Mouse (Mus musculus): ENCODE data around the gene Slc2a8. TPM values are rescaled to one million over a fixed set of nuclear protein-coding genes. Genes with fewer than 3 reads are reported as not detected.
A peak's percentile ranks its signal among the peaks of the same experiment; 100 is the strongest.

Gene Slc2a8
- total RNA-seq, 1 experiment from 2014 or later, result 5.0 TPM

GRCm38 (mm10) chr2:32961192-32961995 lies 20.5 kb downstream of the Slc2a8 start, which contains the start of the genes Rpl12 and Lrsam1:
Gene Rpl12 (plus strand): TSS chr2:32961559.
Gene Lrsam1 (minus strand): TSS chr2:32961614.
- ATAC-seq (replicated peaks in 1 of 2; ENCODE audit: insufficient read depth in 1 of 2, low FRiP score in 2 of 2, low TSS enrichment in 1 of 2, low read depth in 1 of 2, poor library complexity in 2 of 2, severe bottlenecking in 2 of 2), result peak; percentile 84 to 89

GRCm38 (mm10) chr2:32960273-32960672 lies 21.6 kb downstream of the Slc2a8 start:
- ATAC-seq (replicated peaks in 1 of 2; ENCODE audit: insufficient read depth in 1 of 2, low FRiP score in 2 of 2, low TSS enrichment in 1 of 2, low read depth in 1 of 2, poor library complexity in 2 of 2, severe bottlenecking in 2 of 2), result peak in 1 of 2 experiments; percentile 29; a peak in 1 of 4 replicates

GRCm38 (mm10) chr2:32957344-32957743 lies 24.5 kb downstream of the Slc2a8 start:
- no peak for ATAC-seq (replicated peaks in 1 of 2; ENCODE audit: insufficient read depth in 1 of 2, low FRiP score in 2 of 2, low TSS enrichment in 1 of 2, low read depth in 1 of 2, poor library complexity in 2 of 2, severe bottlenecking in 2 of 2)

GRCm38 (mm10) chr2:32954581-32954980 lies 27.3 kb downstream of the Slc2a8 start:
- no peak for ATAC-seq (replicated peaks in 1 of 2; ENCODE audit: insufficient read depth in 1 of 2, low FRiP score in 2 of 2, low TSS enrichment in 1 of 2, low read depth in 1 of 2, poor library complexity in 2 of 2, severe bottlenecking in 2 of 2)

- no peak for ATAC-seq (replicated peaks in 1 of 2; ENCODE audit: insufficient read depth in 1 of 2, low FRiP score in 2 of 2, low TSS enrichment in 1 of 2, low read depth in 1 of 2, poor library complexity in 2 of 2, severe bottlenecking in 2 of 2)
Observed at GRCm38 (mm10) chr2:32947454-32947853, 34.4 kb downstream of the Slc2a8 start.

GRCm38 (mm10) chr2:32940483-32940882 lies 41.4 kb downstream of the Slc2a8 start:
- ATAC-seq (replicated peaks in 1 of 2; ENCODE audit: insufficient read depth in 1 of 2, low FRiP score in 2 of 2, low TSS enrichment in 1 of 2, low read depth in 1 of 2, poor library complexity in 2 of 2, severe bottlenecking in 2 of 2), result no peak

GRCm38 (mm10) chr2:32939418-32939817 lies 42.5 kb downstream of the Slc2a8 start:
- no peak for ATAC-seq (replicated peaks in 1 of 2; ENCODE audit: insufficient read depth in 1 of 2, low FRiP score in 2 of 2, low TSS enrichment in 1 of 2, low read depth in 1 of 2, poor library complexity in 2 of 2, severe bottlenecking in 2 of 2)

GRCm38 (mm10) chr2:32938741-32939140 lies 43.1 kb downstream of the Slc2a8 start:
- no peak for ATAC-seq (replicated peaks in 1 of 2; ENCODE audit: insufficient read depth in 1 of 2, low FRiP score in 2 of 2, low TSS enrichment in 1 of 2, low read depth in 1 of 2, poor library complexity in 2 of 2, severe bottlenecking in 2 of 2)

- no peak for ATAC-seq (replicated peaks in 1 of 2; ENCODE audit: insufficient read depth in 1 of 2, low FRiP score in 2 of 2, low TSS enrichment in 1 of 2, low read depth in 1 of 2, poor library complexity in 2 of 2, severe bottlenecking in 2 of 2)
Observed at GRCm38 (mm10) chr2:32931730-32932129, 50.2 kb downstream of the Slc2a8 start.

GRCm38 (mm10) chr2:32928947-32929829 lies 52.7 kb downstream of the Slc2a8 start:
- no peak for ATAC-seq (replicated peaks in 1 of 2; ENCODE audit: insufficient read depth in 1 of 2, low FRiP score in 2 of 2, low TSS enrichment in 1 of 2, low read depth in 1 of 2, poor library complexity in 2 of 2, severe bottlenecking in 2 of 2)

GRCm38 (mm10) chr2:32928235-32928946 lies 53.5 kb downstream of the Slc2a8 start:
- ATAC-seq (replicated peaks in 1 of 2; ENCODE audit: insufficient read depth in 1 of 2, low FRiP score in 2 of 2, low TSS enrichment in 1 of 2, low read depth in 1 of 2, poor library complexity in 2 of 2, severe bottlenecking in 2 of 2), result peak; percentile 62 to 70

- ATAC-seq (replicated peaks in 1 of 2; ENCODE audit: insufficient read depth in 1 of 2, low FRiP score in 2 of 2, low TSS enrichment in 1 of 2, low read depth in 1 of 2, poor library complexity in 2 of 2, severe bottlenecking in 2 of 2), result no peak
Observed at GRCm38 (mm10) chr2:32927624-32928234, 54.2 kb downstream of the Slc2a8 start.

GRCm38 (mm10) chr2:32926330-32927075 lies 55.4 kb downstream of the Slc2a8 start:
- ATAC-seq (replicated peaks in 1 of 2; ENCODE audit: insufficient read depth in 1 of 2, low FRiP score in 2 of 2, low TSS enrichment in 1 of 2, low read depth in 1 of 2, poor library complexity in 2 of 2, severe bottlenecking in 2 of 2), result no peak

GRCm38 (mm10) chr2:32924306-32924844 lies 57.5 kb downstream of the Slc2a8 start:
- ATAC-seq (replicated peaks in 1 of 2; ENCODE audit: insufficient read depth in 1 of 2, low FRiP score in 2 of 2, low TSS enrichment in 1 of 2, low read depth in 1 of 2, poor library complexity in 2 of 2, severe bottlenecking in 2 of 2), result no peak

GRCm38 (mm10) chr2:32923551-32924250 lies 58.2 kb downstream of the Slc2a8 start:
- no peak for ATAC-seq (replicated peaks in 1 of 2; ENCODE audit: insufficient read depth in 1 of 2, low FRiP score in 2 of 2, low TSS enrichment in 1 of 2, low read depth in 1 of 2, poor library complexity in 2 of 2, severe bottlenecking in 2 of 2)
